Mouse (Mus musculus): Measurements from ENCODE around the gene Ssbp4. TPM values are rescaled to one million over a fixed set of nuclear protein-coding genes. Genes with fewer than 3 reads are reported as not detected.

Gene Ssbp4
- total RNA-seq, 2 experiments from 2014 or later: 250 to 264 TPM

GRCm38 (mm10) chr8:70632346-70632892 lies 23.7 kb upstream of the Ssbp4 start, which contains the start of gene Gdf15:
Gene Gdf15, minus strand, starts transcription at chr8:70632456.
- no peak for DNase-seq (ENCODE audit: low spot score in 2 of 2)

GRCm38 (mm10) chr8:70631436-70631835 lies 22.8 kb upstream of the Ssbp4 start:
- no peak for DNase-seq (ENCODE audit: low spot score in 2 of 2)

- no peak for DNase-seq (ENCODE audit: low spot score in 2 of 2)
Measured at GRCm38 (mm10) chr8:70630532-70631381, 22.1 kb upstream of the Ssbp4 start.

GRCm38 (mm10) chr8:70629574-70630531 lies 21.2 kb upstream of the Ssbp4 start:
- peak; percentile 82 to 91 for DNase-seq (ENCODE audit: low spot score in 2 of 2)

- DNase-seq (ENCODE audit: low spot score in 2 of 2): no peak
Measured at GRCm38 (mm10) chr8:70628986-70629490, 20.4 kb upstream of the Ssbp4 start.

- no peak for DNase-seq (ENCODE audit: low spot score in 2 of 2)
Measured at GRCm38 (mm10) chr8:70627041-70627440, 18.4 kb upstream of the Ssbp4 start.

GRCm38 (mm10) chr8:70625104-70625503 lies 16.4 kb upstream of the Ssbp4 start:
- DNase-seq (ENCODE audit: low spot score in 2 of 2): no peak

GRCm38 (mm10) chr8:70622220-70622619 lies 13.5 kb upstream of the Ssbp4 start:
- DNase-seq (ENCODE audit: low spot score in 2 of 2): no peak

GRCm38 (mm10) chr8:70618888-70619334 lies 10.2 kb upstream of the Ssbp4 start:
- no peak for DNase-seq (ENCODE audit: low spot score in 2 of 2)

GRCm38 (mm10) chr8:70617985-70618384 lies 9.3 kb upstream of the Ssbp4 start:
- DNase-seq (ENCODE audit: low spot score in 2 of 2): no peak

- no peak for DNase-seq (ENCODE audit: low spot score in 2 of 2)
Measured at GRCm38 (mm10) chr8:70616645-70617044, 8.0 kb upstream of the Ssbp4 start.

- no peak for DNase-seq (ENCODE audit: low spot score in 2 of 2)
Measured at GRCm38 (mm10) chr8:70615894-70616293, 7.2 kb upstream of the Ssbp4 start, which contains the start of gene Lrrc25. Gene Lrrc25, plus strand, starts transcription at chr8:70616155.

GRCm38 (mm10) chr8:70615281-70615680 lies 6.6 kb upstream of the Ssbp4 start:
- no peak for DNase-seq (ENCODE audit: low spot score in 2 of 2)

GRCm38 (mm10) chr8:70614469-70614868 lies 5.8 kb upstream of the Ssbp4 start:
- DNase-seq (ENCODE audit: low spot score in 2 of 2): no peak

GRCm38 (mm10) chr8:70613763-70614162 lies 5.1 kb upstream of the Ssbp4 start:
- DNase-seq (ENCODE audit: low spot score in 2 of 2): no peak

GRCm38 (mm10) chr8:70611849-70612248 lies 3.2 kb upstream of the Ssbp4 start:
- peak; percentile 88 to 92 for DNase-seq (ENCODE audit: low spot score in 2 of 2)

GRCm38 (mm10) chr8:70610796-70611771 lies 2.4 kb upstream of the Ssbp4 start:
- DNase-seq (ENCODE audit: low spot score in 2 of 2): peak in 1 of 2 experiments; percentile 75

GRCm38 (mm10) chr8:70609849-70610795 lies 1.4 kb upstream of the Ssbp4 start:
- peak; percentile 87 to 91 for DNase-seq (ENCODE audit: low spot score in 2 of 2)

Data from left cerebral cortex, adult 18-20 months (tissue).